Mouse (Mus musculus) naive thymus-derived CD4-positive, alpha-beta T cell, adult 2 months (primary cell): ENCODE data around the gene Crtc3.

Source experiments
- DNase-seq: peaks from one replicate; pipeline ENCODE4 v3.0.0-alpha.2; 2011; ENCODE audit warnings: low read depth

Gene Crtc3

GRCm38 (mm10) chr7:80682630-80683029 is 6.0 kb downstream of the Crtc3 start:
- DNase-seq: no peak

- peak; percentile 81 for DNase-seq
Observed at GRCm38 (mm10) chr7:80680218-80680847, 8.3 kb downstream of the Crtc3 start.

GRCm38 (mm10) chr7:80672323-80672722 is 16.4 kb downstream of the Crtc3 start:
- peak; percentile 64 for DNase-seq

- no peak for DNase-seq
Observed at GRCm38 (mm10) chr7:80670889-80671288, 17.8 kb downstream of the Crtc3 start.

- DNase-seq: peak; percentile 60
Observed at GRCm38 (mm10) chr7:80667190-80667589, 21.5 kb downstream of the Crtc3 start.

- no peak for DNase-seq
Observed at GRCm38 (mm10) chr7:80666198-80666915, 22.3 kb downstream of the Crtc3 start.

- no peak for DNase-seq
Observed at GRCm38 (mm10) chr7:80661082-80661481, 27.6 kb downstream of the Crtc3 start.

GRCm38 (mm10) chr7:80660619-80661018 is 28.1 kb downstream of the Crtc3 start:
- DNase-seq: no peak

GRCm38 (mm10) chr7:80657896-80658295 is 30.8 kb downstream of the Crtc3 start:
- DNase-seq: no peak

- DNase-seq: no peak
Observed at GRCm38 (mm10) chr7:80655350-80656013, 33.2 kb downstream of the Crtc3 start.

GRCm38 (mm10) chr7:80654926-80655325 is 33.8 kb downstream of the Crtc3 start:
- DNase-seq: no peak

GRCm38 (mm10) chr7:80654393-80654792 is 34.3 kb downstream of the Crtc3 start:
- no peak for DNase-seq

GRCm38 (mm10) chr7:80653971-80654370 is 34.7 kb downstream of the Crtc3 start:
- no peak for DNase-seq

- DNase-seq: peak; percentile 39
Observed at GRCm38 (mm10) chr7:80653077-80653476, 35.6 kb downstream of the Crtc3 start.

- no peak for DNase-seq
Observed at GRCm38 (mm10) chr7:80652289-80652688, 36.4 kb downstream of the Crtc3 start.

- peak; percentile 83 for DNase-seq
Observed at GRCm38 (mm10) chr7:80647437-80647871, 41.2 kb downstream of the Crtc3 start.

- no peak for DNase-seq
Observed at GRCm38 (mm10) chr7:80646093-80647025, 42.3 kb downstream of the Crtc3 start.

- DNase-seq: peak; percentile 79
Observed at GRCm38 (mm10) chr7:80642976-80643666, 45.6 kb downstream of the Crtc3 start.

- DNase-seq: no peak
Observed at GRCm38 (mm10) chr7:80642552-80642951, 46.1 kb downstream of the Crtc3 start.

- DNase-seq: peak; percentile 40
Observed at GRCm38 (mm10) chr7:80641899-80642298, 46.8 kb downstream of the Crtc3 start.

GRCm38 (mm10) chr7:80641497-80641896 is 47.2 kb downstream of the Crtc3 start:
- DNase-seq: peak; percentile 31
